Mouse (Mus musculus) frontal cortex, postnatal 25 days (tissue): ENCODE results near the gene Jtb.
"Not testable (repeated sequence)": the region's sequence is repeated elsewhere in the genome, so short reads cannot be mapped to it uniquely, and the experiment has no call there.

Experiments
- DNase-seq, 2 experiments: peaks; one replicate each; pipeline ENCODE4 v3.0.0; 2022; ENCODE audit warnings: low spot score in 2 of 2

Jtb gene

DNA sequence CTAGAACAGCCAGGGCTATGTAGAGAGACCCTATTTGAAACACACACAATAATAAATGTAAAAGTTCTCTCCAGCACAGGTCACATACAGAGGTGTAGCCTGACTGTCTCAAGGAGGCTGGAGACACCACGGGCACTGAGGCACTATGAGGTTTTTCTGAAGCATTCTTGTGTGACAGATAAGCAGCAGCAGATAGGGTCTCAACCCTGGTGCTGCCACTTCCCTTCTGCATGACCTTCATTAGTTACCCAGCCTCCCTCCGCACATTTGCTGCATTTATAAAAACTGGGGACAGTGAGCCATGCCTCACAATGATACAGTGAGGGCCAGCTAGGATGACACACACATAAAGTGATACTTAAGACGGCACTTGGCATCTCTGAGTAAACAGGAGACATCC lies 8.5 kb upstream of the Jtb start:
- DNase-seq: no peak

DNA sequence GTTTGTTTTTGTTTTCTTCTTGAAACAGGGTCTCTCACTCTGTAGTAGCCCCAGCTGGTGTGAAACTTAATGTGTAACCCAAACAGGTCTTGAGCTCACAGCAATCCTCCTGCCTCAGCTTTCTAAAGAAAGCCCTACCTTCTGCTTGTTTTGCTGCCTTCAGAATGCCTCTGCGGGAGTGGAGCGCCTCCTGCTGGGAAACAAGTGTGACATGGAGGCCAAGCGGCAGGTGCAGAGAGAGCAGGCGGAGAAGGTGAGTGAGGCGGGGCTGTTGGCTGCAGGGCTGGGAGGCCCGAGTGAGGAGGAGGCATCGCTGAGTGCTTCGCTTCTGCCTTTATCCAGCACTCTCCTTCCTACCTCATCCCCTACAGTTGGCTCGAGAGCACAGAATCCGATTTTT lies 7.1 kb upstream of the Jtb start:
- no peak for DNase-seq

DNA sequence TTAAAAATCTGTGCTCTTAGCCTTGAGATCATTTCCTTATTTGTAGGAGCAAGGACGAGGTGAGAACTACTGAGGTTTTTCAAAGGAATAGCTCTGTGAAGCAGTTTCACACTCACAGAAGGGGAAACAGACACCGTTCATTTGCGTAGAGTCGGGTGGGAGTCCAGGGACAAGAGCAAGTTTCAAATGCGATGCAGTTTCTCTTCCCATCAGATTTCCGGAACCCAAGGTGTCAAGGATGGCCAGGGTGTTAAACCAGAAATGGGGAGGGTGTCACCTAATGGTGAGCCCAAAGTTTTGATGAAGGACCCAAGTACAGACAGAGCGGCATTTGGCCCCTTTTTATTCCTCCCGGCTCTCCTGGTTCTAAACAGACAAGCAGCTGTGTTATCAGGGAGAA lies 322 bp upstream of the Jtb start:
- no peak for DNase-seq

DNA sequence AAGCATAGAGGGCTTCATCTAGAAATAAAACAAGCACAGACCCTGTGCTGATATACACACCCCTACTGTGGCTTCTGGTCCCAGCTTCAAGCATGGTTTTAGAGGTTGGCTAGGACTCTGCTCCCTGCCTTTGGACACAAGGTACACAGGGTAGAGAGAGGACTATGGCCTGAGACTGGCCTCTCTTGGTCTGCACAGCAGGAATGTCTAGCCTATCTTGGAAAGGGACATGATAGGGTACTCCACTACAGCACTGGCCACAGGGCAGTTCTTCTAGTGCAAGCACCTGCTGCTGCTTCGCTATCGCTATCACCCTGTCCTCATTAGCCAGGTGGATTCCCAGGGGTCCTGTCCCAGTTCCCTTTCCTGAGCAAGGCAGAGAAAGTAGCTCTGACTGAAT lies 9.9 kb downstream of the Jtb start:
- no peak for DNase-seq

GRCm38 (mm10) chr3:90241669-90242358 lies 10.4 kb downstream of the Jtb start:
- no peak for DNase-seq

- no peak for DNase-seq
Observed at GRCm38 (mm10) chr3:90242984-90243775, 11.8 kb downstream of the Jtb start, which contains the start of gene Creb3l4. TSS of gene Creb3l4 (minus strand) at chr3:90243512.

- no peak for DNase-seq
Observed at GRCm38 (mm10) chr3:90245406-90245805, 14.0 kb downstream of the Jtb start.

DNA sequence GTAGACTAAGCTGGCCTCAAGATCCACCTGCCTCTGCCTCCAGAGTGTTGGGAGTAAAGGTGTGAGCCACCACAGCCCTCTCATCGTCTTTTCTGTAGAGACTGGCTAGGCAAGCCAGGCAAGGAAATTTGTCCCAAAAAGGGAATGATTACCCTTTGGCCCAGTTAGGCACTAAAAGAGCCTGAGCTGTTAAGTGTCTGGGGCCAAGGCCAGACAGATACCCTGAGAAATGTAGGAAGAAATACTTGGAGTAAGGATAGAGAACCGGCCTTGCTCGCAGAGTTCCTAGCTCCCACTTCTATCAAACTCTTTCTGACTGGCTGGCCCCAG lies 16.2 kb downstream of the Jtb start:
- DNase-seq: no peak

GRCm38 (mm10) chr3:90247960-90248745 lies 16.8 kb downstream of the Jtb start, which contains the start of gene Slc39a1:
TSS of gene Slc39a1 (plus strand) at chr3:90248172.
- DNase-seq: peak; percentile 78 to 83

DNA sequence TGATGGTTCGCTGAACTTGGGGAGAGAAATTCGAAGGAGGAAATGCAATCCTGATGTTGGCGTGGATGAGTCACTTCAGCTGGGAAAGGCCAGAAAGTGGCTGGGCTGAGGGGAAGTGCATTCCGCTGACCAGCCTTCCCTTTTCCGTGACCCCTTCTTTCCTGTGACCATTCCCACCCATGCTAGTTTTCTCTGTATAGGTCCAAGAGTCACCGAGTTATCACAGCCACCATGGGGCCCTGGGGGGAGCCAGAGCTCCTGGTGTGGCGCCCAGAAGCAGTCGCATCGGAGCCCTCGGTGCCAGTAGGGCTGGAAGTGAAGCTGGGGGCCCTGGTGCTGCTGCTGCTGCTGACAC lies 17.3 kb downstream of the Jtb start:
- no peak for DNase-seq

DNA sequence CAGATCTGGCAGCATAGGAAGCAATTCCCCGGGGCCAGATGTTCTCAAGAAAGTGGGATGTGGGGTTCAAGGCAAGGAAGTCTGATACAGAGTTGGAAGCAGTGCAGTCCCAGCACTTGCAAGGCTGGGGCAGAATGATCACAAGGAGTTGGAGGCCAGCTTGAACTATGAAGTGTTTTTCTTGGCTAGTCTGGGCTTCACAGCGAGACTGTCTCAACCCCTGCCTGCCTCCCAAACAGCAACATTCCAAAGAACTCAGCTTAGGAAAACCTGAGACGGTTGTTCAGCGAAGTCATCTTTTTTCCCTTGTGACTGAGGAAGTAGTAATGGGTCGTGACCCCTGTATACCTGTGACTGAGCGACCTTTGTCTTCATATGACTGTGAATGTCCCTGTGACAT lies 19.4 kb downstream of the Jtb start:
- no peak for DNase-seq

DNA sequence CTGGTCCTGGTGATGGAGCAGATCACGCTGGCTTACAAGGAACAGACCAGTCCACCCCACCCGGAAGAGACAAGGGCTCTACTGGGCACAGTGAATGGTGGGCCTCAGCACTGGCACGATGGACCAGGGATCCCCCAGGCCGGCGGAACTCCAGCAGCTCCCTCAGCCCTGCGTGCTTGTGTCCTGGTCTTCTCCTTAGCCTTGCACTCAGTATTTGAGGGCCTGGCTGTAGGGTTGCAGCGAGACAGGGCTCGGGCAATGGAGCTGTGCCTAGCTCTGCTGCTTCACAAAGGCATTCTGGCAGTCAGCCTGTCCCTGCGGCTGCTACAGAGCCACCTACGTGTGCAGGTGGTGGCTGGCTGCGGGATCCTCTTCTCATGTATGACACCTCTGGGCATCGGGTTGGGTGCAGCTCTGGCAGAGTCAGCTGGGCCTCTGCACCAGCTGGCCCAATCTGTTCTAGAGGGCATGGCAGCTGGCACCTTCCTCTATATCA lies 20.4 kb downstream of the Jtb start:
- DNase-seq: not testable (repeated sequence)

DNA sequence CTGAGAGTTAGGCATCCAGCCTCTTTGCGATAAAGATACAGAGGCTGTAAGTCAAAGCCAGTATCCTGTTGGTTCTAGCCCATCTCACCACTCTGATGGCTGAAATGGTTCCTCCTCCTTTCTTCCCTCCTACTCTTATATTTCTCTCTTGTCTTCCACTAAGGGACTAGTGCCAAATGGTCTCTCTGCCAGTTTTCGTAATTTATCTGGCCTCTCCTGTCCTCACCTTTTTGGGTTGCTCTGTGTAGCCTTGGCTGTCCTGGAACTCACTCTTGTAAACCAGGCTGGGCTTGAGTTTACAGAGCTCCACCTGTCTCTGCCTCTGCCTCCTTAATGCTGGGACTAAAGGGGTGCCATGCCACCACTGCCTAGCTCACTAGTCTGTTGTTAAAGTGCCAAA lies 21.3 kb downstream of the Jtb start:
- DNase-seq: not testable (repeated sequence)

DNA sequence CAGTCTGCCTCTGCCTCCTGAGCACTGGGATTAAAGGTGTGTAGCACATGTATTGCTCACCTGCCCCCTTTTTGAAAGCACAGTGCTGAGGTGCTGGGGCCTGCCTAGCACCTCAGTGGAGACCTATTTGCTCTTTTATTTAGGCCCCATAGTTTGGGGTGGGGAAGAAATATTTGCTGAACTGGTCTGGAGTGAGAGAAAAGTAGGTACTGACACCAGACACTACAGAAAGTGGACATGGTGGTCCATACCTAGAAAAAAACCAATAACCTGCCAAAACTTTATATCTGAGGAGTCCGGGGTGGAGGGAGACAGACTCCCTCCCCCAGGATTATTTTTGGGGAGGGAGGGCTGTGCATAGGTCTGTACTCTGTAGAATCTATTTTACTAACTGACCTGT lies 21.8 kb downstream of the Jtb start:
- not testable (repeated sequence) for DNase-seq

DNA sequence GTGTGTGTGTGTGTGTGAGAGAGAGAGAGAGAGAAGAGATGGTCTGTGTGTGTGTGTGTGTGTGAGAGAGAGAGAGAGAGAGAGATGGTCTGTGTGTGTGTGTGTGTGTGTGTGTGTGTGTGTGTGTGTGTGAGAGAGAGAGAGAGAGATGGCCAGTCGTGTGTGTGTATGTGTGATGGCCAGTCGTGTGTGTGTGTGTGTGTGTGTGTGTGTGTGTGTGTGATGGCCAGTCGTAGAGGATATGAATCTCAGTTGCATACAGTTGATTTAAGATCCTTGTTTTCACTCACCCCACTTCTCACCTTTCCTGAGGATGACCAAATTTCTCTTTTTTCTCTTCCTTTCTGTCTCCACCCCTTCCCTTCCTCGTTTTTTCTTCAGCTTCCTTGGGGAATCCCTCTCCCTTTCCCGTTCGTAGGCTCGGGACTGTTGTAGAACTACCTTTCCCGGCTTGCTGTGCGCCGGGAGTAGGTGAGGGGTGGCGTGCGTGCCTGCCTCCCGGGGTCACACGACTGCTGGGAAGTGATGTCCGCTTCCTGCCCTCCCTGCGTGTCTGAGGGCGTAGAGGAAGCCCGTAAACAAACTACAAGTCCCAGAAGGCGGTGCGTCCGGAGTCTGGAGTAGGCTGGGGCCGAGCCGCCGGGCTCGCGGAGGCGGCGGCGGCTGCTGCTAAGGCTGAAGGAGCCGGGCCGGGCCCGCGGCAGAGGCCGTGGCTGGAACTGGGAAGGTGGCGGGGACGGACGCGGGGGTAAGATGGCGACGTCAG lies 22.4 kb downstream of the Jtb start, which contains the start of gene Crtc2:
Gene Crtc2, plus strand, starts transcription at position 511 of the 766 bp plus-strand sequence.
- DNase-seq: peak; percentile 90 to 96

DNA sequence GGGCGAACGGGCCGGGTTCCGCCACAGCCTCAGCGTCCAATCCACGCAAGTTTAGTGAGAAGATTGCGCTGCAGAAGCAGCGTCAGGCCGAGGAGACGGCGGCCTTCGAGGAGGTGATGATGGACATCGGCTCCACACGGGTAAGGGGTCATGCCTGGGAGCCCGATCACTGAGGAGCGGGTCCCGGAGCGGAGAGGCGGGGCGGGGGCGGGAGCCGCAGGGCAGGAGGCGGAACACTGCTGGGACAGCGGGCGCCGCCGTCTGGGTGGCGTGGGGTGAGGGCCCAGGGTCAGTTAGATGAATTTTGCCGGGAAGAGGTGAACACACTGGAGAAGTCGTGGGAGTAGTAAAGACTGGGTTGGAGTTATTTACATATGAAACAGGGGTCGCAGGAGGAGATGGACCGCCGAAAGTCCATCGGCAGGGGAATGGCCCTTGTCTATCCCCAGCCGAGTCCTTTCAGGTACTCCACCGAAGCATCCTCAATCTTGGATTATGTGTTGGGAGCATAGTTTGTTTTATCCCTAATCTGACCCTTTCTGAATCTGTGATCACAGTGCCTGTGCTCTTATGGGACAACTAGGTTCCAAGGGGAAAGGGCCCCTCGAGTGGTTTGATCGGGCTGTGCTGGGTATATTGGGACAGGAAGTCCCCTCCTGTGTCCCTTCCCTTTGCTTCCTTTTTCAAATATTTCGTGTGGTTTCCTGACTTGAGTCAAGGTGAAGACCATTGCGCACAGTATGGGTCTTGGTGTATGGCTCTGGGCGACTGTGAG lies 23.2 kb downstream of the Jtb start:
- no peak for DNase-seq

- DNase-seq: no peak
Observed at GRCm38 (mm10) chr3:90255194-90255565, 23.8 kb downstream of the Jtb start.

DNA sequence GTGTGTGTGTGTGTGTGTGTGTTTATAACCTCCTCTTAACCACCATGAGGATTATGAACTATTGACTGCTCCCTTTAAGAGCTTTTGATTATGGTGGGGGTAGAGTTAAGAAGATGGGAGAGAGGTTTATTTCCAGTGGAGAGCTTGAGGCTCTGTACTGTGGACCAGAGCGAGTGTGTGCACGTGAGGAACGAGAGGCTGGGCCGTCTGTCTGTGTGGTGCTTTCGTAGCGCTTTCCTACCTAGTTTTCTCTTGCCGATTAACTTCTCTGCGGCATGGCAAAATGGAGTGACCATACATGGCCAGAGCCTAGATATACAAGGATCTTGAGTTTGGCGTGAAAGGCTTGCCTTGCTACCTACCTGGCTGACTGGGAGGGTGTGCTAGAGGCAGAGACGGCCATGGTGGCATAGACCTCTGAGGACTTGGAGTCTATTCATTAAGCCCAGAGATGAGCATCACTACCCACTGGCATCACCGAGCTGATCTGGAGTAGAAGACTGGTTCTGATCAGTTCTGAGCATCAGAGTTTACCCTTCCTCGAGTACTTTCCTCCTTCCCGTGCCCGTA lies 24.5 kb downstream of the Jtb start:
- no peak for DNase-seq

GRCm38 (mm10) chr3:90256731-90257530 lies 25.5 kb downstream of the Jtb start:
- DNase-seq: no peak

DNA sequence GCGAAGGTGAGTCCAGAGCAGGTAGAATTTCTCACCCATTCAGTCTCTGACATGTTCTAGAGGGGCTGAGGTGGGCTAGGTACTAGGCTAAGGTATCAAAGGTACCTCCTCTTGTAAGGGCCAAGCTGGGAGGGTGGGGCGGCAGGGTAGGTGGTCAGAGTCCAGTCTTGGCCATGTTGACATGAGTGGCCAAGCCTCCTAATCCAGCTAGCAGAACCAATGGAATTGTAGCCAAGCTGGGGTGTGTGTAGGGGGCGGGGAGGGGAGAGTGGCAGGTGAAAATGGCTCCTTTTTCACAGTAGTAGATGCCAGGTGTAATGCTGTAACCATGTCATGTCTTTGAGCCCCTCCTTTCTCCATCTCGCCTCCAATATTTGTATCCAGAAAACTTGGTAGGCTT lies 27.1 kb downstream of the Jtb start:
- DNase-seq: no peak
